Mouse (Mus musculus) kidney, adult 9 months (tissue): ENCODE results near the gene Ccdc115.
A peak's percentile ranks its signal among the peaks of the same experiment; 100 is the strongest.
"Not testable (repeated sequence)": the region's sequence is repeated elsewhere in the genome, so short reads cannot be mapped to it uniquely, and the experiment has no call there.

ENCODE experiments used
- DNase-seq: peaks from one replicate; pipeline ENCODE4 v3.0.0; 2022

The Ccdc115 gene

DNA sequence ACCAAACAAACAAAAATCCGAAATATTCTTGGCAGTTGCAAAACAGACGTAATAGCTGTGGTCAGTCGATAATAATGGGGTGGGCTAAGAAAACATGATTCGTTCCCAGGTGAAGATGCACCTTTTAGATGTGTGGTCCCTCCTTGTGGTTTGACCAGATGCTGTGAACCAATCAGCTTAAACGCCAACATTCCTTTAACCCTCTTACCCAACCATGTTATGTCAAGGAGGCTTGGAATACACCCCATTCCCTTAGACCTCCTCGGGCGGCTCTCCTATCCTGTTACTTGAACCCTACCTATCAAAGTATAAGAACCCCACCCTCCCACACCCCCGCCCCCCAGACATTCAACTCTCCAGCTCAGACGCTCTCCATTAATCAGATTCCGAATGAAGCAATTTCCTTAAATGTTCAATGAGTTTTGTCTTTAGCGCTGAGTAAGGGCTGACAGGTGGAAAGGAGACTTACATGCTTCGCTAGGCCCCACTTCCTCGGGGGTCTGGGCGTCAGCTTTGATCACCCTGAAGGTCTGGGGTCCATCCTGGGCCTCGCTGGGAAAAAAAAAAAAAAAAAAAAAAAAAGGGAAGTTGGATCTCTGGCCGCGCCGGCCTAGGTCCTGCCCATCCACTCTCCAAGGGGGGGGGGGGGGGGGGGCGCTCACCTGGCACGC, 956 bp downstream of the Ccdc115 start:
- DNase-seq, result no peak

- DNase-seq, result not testable (repeated sequence)
These were observed 2.1 kb downstream of the Ccdc115 start for GRCm38 (mm10) chr1:34437366-34437765.

DNA sequence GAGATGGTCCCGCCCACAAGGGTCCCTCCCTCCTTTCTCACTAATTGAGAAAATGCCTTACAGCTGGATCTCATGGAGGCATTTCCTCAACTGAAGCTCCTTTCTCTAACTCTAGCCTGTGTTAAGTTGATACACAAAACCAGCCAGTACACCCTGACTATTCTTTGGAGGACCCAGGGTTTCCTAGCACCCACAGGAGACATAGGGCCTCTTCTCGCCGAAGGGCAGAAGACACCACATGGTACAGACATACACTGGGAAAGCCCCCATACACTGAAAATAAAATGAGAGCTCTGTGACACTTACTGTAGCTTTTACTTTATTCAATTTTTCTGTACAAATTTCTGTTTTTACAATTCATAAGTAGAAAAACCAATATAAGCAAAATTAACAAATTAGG, 3.1 kb downstream of the Ccdc115 start:
- DNase-seq, result no peak

GRCm38 (mm10) chr1:34435371-34436120, 3.9 kb downstream of the Ccdc115 start:
- DNase-seq, result no peak

- DNase-seq, result peak; percentile 92
These were observed 4.8 kb downstream of the Ccdc115 start for GRCm38 (mm10) chr1:34434660-34435160.

DNA sequence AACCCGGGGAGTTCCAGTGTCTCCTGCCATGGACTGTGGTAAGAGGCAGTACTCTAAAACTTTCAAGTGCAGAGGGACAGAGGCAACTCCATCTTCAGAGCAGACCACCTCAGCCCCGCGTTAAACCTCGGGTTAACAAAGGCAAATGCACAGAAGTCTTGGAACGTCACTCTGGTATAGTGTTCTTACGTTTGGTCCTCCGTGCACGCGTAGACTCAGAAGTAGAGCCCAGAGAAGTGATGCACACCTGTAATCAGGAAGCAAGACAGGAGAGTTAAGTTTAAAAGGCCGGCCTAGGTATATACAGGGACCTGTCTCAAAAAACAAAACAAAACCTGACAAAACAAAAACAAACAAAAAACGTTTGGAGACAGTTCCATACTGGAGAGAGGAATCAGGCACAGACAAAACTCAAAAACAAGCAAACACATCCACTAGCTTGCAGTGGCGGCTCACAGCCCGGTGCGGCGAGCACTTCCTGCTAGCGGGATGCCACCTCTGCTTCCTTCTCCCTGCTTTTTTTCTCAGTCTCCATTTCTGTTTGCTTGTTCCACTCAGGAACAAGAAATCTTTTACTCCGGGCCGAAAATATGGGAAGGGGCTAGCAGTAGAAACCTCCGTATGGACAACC, 5.5 kb downstream of the Ccdc115 start:
- DNase-seq, result peak; percentile 23

DNA sequence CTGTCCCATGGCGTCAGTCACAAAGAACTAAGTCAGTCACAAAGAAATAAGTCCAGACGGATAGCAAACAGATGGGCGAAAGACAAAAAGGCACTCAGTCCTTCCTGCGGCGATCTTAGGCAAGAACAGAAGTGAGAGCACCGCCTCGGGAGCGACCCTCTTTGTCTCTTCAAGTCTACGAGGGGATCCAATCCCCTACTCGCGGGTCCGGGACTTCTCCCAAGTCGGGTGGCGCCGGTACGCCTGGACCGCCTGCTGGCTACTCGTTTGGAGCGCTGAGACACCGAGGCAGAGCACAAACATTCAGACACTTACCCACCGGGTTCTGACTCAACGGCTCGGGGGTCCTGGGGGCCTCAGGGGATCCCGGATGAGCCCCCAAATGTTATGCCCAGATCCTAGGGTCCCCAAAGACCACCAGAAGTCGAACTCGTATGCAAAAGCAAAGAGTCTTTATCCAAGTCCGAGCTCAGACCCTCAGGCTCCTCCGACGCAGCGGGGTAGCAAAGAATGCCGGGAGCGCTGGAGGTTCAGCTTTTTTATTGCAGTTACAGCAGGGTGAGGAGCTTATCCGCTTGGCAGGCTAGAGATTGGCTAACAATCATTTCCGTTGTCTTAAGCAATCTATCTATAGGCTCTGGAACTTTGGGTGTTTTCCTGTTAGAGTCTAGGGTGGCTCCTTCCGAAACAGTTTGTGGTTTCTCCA, 6.5 kb downstream of the Ccdc115 start:
- peak; percentile 24 for DNase-seq

DNA sequence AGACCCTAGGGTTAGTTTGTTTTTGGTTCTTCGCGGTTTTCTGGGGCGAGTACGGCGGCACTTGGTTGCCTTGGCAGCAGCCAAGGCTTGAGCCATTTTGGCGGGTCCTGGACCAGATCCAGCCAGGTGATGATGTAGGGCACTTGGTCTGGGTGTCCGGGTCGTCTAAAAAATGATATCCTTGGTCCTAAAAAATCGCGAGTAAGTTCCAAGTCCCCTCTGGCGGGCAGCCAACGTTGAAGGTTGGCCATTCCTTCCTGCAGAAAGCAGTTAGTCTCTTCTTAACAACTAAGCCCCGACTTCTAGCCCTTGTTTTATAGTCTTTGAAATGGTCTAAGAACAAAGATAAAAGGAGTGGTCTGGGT, 7.1 kb downstream of the Ccdc115 start:
- no peak for DNase-seq

GRCm38 (mm10) chr1:34431431-34431830, 8.0 kb downstream of the Ccdc115 start:
- DNase-seq, result no peak

DNA sequence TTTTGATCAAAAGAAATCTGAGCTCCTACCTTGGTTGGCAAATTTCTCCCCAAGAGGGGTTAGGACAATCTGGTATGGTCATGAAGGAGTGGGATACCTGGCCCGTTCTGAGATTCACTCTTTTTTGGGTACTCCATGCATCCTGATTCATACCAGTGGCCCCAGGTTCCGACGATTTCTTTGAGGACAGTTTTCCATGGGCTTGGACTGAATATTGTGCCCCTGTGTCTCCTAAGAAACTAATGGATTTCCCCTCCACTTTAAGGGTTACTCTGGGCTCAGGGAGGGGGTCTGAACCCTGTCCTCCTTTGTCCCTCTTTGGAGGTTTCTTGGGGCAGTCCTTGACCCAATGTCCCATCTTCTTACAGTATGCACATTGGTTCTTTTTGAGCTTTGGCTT, 8.5 kb downstream of the Ccdc115 start:
- DNase-seq, result no peak

DNA sequence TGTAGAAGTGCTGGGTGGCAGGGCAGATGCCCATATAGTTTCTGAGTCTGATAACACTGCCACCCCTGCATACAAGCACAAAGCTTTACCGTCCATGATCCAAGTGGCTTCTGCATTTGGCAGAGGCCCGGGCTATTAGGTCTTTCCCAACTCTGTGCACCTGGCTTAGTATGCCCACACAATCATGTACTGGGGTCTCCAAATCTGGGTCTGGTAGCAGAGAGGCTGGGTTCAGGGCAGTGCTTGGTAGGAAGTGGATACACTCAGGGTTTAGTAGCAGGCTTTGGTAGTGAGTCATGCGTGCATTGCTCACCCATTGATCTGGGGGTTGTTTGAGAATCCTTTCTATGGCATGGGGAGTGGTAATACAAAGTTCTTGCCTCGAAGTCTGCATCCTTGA, 10.2 kb downstream of the Ccdc115 start:
- no peak for DNase-seq

DNA sequence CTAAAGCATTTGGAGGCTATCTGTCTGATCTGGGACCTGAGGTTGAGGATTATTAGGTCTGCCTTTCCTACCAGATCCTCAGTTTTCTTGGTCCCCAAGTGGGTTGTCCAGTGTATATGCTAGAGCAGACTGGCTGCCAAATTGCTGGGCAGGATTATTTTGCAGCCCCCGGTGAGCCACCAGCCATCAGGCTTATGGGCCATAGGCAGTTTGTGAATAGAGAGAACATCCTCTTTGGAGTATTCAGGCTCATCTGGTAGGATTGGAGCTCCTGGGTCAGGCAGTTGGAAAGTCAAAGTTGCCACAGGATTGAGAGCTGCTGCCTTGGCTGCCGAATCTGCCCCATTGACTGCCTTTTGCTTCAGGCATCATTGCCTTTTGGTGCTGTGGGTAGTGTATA, 11.0 kb downstream of the Ccdc115 start:
- no peak for DNase-seq

GRCm38 (mm10) chr1:34399182-34399953, 40.1 kb downstream of the Ccdc115 start:
- no peak for DNase-seq

DNA sequence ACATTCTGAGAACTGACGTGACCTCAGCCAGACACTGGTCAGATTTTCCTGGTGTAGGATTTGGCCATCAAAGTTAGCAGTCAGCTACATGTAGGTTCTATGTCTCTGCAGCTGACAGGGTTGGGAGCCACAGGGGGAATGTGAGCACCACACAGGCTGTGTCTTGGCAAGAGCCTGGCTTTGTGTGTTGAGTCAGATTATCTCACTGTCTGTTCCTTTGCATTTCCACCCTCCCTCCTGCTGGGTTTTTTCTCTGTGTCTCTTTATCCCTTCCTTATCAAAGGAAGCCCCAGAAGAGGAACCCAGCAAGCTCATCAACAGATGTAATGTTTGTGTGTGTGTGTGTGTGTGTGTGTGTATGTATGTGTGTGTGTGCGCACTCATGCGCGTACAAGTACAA, 43.2 kb downstream of the Ccdc115 start:
- DNase-seq, result no peak

DNA sequence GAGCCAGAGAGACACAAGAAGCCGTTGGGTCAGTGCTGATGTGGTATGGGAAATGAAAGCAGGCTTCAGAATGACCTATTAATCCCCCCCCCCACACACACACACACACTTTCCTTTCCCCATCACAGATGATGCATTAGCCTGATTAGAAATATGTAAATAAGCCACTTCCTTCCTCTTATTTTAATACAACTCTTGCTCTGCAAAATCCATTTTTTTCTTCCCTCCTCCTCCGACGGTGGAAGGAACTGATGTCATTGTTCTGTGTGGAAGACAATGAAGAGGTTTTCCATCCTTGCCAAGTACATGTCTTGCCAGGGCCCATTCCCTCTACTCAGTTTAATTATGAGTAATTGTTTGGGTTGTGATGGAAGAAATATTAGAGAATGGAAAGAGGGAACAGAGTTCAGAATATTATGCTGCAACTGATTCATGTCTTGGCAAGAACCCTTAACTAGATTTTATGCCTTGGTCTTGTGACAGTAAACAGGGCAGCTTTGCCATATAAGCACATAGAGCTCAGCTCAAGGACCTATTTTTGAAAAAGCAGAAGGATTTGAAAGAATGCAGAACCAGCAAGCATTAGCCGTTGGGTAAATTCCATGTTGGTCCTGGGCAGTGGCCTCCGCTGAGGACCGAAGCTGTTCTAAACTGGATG, 50.1 kb downstream of the Ccdc115 start:
- DNase-seq, result peak; percentile 26

GRCm38 (mm10) chr1:34388849-34389233, 50.6 kb downstream of the Ccdc115 start:
- no peak for DNase-seq

DNA sequence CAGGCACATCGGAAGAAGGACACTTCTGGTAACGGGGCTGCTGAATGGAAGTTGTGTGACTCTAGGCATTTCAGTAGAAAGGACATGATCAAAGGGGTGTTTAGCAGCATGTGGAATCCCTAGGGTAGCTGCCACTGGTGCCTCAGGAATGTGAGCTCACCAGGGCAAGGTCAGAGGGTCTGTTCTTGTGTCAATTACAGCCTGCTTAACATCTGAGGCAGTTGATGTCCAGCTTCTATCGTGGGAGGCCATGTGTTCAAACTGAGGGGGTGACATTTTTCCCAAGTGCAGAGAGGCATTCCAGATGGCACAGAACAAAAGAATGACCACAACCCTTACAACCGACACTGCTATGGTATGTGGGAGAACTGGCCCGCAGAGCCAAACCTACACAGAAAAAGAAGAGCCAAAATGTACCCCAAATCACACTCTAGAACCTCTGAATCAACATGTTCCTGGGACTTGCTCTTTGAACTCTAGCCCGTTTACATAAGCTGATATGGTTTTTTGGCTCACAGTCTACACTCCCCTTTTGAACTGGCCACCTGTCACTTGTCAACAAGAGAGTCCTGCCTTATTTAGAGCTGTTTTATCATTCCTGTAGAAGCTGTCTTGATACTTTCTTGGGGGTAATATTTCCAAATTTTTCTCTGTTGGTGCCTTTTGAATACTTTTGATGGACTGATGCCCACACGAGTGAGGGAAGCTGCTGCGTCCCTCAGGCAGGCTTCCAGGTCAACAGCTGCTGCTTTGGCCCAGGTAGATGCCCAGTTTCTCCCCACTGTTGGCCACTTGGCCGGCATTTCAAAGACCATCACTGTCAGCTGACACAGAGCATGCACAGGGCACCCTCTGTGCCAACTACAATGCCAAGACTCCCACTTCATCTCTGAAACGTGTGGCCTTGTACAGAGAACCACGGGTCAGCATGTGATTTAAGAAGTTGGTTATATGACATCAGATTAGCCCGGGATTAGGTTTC, 51.8 kb downstream of the Ccdc115 start:
- DNase-seq, result no peak
